Mouse (Mus musculus): ENCODE measurements at regions not wholly inside any gene's neighbourhood (a gene's known extent, or its start where the extent isn't known, plus 50 kb on each side); places are given as distances from the start of the nearest gene placed in this dataset.

- no peak for DNase-seq
Measured at GRCm38 (mm10) chr3:38207867-38208266, 276.8 kb downstream of the Ankrd50 start.

GRCm38 (mm10) chr3:38201861-38202656, 282.6 kb downstream of the Ankrd50 start:
- DNase-seq, result peak; percentile 48 to 57

- no peak for DNase-seq
Measured at GRCm38 (mm10) chr3:38194001-38194400, 290.6 kb downstream of the Ankrd50 start.

- no peak for DNase-seq
Measured at GRCm38 (mm10) chr3:38187406-38187896, 297.2 kb downstream of the Ankrd50 start.

- DNase-seq, result no peak
Measured at GRCm38 (mm10) chr3:38186503-38186902, 298.1 kb downstream of the Ankrd50 start.

GRCm38 (mm10) chr3:38178295-38178694, 306.3 kb downstream of the Ankrd50 start:
- no peak for DNase-seq

- no peak for DNase-seq
Measured at GRCm38 (mm10) chr3:38175946-38176345, 308.7 kb downstream of the Ankrd50 start.

GRCm38 (mm10) chr3:38174735-38175280, 309.8 kb downstream of the Ankrd50 start:
- no peak for DNase-seq

- DNase-seq, result no peak
Measured at GRCm38 (mm10) chr3:38152408-38152807, 332.2 kb downstream of the Ankrd50 start.

- no peak for DNase-seq
Measured at GRCm38 (mm10) chr3:38151821-38152220, 332.8 kb downstream of the Ankrd50 start.

GRCm38 (mm10) chr3:38146663-38147062, 338.0 kb downstream of the Ankrd50 start:
- DNase-seq, result no peak

- DNase-seq, result no peak
Measured at GRCm38 (mm10) chr3:38145444-38145843, 339.2 kb downstream of the Ankrd50 start.

GRCm38 (mm10) chr3:38144650-38145049, 340.0 kb downstream of the Ankrd50 start:
- no peak for DNase-seq

GRCm38 (mm10) chr3:38143147-38143883, 341.3 kb downstream of the Ankrd50 start:
- peak; percentile 31 to 33 for DNase-seq

- no peak for DNase-seq
Measured at GRCm38 (mm10) chr3:38139387-38139786, 345.3 kb downstream of the Ankrd50 start.

- DNase-seq, result no peak
Measured at GRCm38 (mm10) chr3:38138014-38138413, 346.6 kb downstream of the Ankrd50 start.

GRCm38 (mm10) chr3:38135808-38136214, 348.8 kb downstream of the Ankrd50 start:
- DNase-seq, result no peak

GRCm38 (mm10) chr3:38134425-38134824, 350.2 kb downstream of the Ankrd50 start:
- no peak for DNase-seq

- DNase-seq, result no peak
Measured at GRCm38 (mm10) chr3:38131887-38132220, 352.8 kb downstream of the Ankrd50 start.

- DNase-seq, result no peak
Measured at GRCm38 (mm10) chr3:38131176-38131886, 353.3 kb downstream of the Ankrd50 start.

- no peak for DNase-seq
Measured at GRCm38 (mm10) chr3:38130088-38130487, 354.6 kb downstream of the Ankrd50 start.

GRCm38 (mm10) chr3:38129167-38129500, 355.5 kb downstream of the Ankrd50 start:
- DNase-seq, result no peak

- DNase-seq, result no peak
Measured at GRCm38 (mm10) chr3:38128486-38129166, 356.0 kb downstream of the Ankrd50 start.

Data from cerebellum, postnatal 36 days (tissue).